Mouse (Mus musculus) cortical plate, adult 2 months (tissue): Measurements from ENCODE around the gene March1.

Experiments used
- CTCF ChIP-seq: fragments of 200-500 bp; IDR thresholded peaks from 2 replicates; pipeline ENCODE4 v1.5.1; 2011; ENCODE audit warnings: mild to moderate bottlenecking, control low read depth, low read length; ENCODE audit not compliant: insufficient read depth; ENCODE audit errors: extremely low read depth
- POLR2A ChIP-seq: fragments of 200-500 bp; IDR thresholded peaks from 2 replicates; pipeline ENCODE4 v1.6.1; 2011; ENCODE audit warnings: mild to moderate bottlenecking, low read length, control low read depth; ENCODE audit not compliant: insufficient read depth; ENCODE audit errors: extremely low read depth

DNA sequence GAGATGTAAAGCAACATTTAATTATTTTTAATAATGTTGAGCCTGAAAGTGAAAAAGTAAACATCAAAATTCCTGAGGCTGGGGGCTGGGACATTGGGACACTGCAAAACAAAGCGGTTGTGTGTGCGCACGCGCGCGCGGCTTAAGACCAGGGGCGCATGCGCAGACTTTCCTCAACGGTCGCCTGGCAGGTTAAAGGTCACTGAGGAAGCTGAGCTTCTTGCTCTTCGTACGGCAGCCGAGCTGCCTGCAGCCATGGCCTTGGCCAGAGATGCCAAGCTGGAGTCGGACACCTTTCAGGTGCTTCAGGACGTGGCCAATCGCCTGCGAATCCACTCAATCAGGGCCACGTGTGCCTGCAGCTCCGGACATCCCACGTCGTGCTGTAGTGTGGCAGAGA is 893.8 kb downstream of the March1 start, which contains the start of gene Tktl2:
- TF ChIP-seq POLR2A (no peak), CTCF (no peak)
